Mouse (Mus musculus) midbrain, postnatal 0 days (tissue): ENCODE measurements around the gene Fam50b. TPM values are rescaled to one million over a fixed set of nuclear protein-coding genes. Genes with fewer than 3 reads are reported as not detected.

Experiments used
- ATAC-seq: fragments of 200-750 bp; cut with Nextera tagmentation; 2 replicates; pipeline ENCODE4 v1.8.0; 2017; ENCODE audit warnings: moderate number of reproducible peaks, mild to moderate bottlenecking, moderate TSS enrichment, moderate library complexity; ENCODE audit not compliant: low FRiP score
- DNase-seq: peaks from one replicate; pipeline ENCODE4 v3.0.0-alpha.2; 2015; ENCODE audit warnings: low spot score
- H3K27ac ChIP-seq: fragments of 300-500 bp; sonication (generic); 2 replicates; pipeline ENCODE4 v1.5.1; 2014; ENCODE audit warnings: low read depth, mild to moderate bottlenecking, low read length, mixed read lengths
- H3K27me3 ChIP-seq: fragments of 300-500 bp; sonication (generic); 2 replicates; pipeline ENCODE4 v1.6.1; 2014; ENCODE audit warnings: low read length, control low read depth, mixed read lengths; ENCODE audit not compliant: insufficient read depth
- H3K36me3 ChIP-seq: fragments of 300-500 bp; sonication (generic); 2 replicates; pipeline ENCODE4 v1.6.1; 2014; ENCODE audit warnings: low read length, control low read depth, mixed read lengths; ENCODE audit not compliant: insufficient read depth
- H3K4me1 ChIP-seq: fragments of 300-500 bp; sonication (generic); 2 replicates; pipeline ENCODE4 v1.6.1; 2014; ENCODE audit warnings: mild to moderate bottlenecking, control low read depth, antibody characterized with exemption, low read length, mixed read lengths; ENCODE audit not compliant: insufficient read depth
- H3K4me2 ChIP-seq: fragments of 300-500 bp; sonication (generic); 2 replicates; pipeline ENCODE4 v1.6.1; 2014; ENCODE audit warnings: low read depth, mild to moderate bottlenecking, low read length, mixed read lengths; ENCODE audit not compliant: poor library complexity, severe bottlenecking
- H3K4me3 ChIP-seq: fragments of 300-500 bp; sonication (generic); 2 replicates; pipeline ENCODE4 v1.5.1; 2014; ENCODE audit warnings: low read depth, mild to moderate bottlenecking, low read length, moderate library complexity
- H3K9ac ChIP-seq: fragments of 300-500 bp; sonication (generic); replicated peaks from 2 replicates; pipeline ENCODE4 v1.6.1; 2014; ENCODE audit warnings: mild to moderate bottlenecking, low read length, moderate library complexity, mixed read lengths; ENCODE audit not compliant: poor library complexity, severe bottlenecking
- H3K9me3 ChIP-seq: fragments of 300-500 bp; sonication (generic); 2 replicates; pipeline ENCODE4 v1.6.1; 2016; ENCODE audit warnings: low read length, control low read depth
- CTCF ChIP-seq: IDR thresholded peaks from 2 replicates; pipeline ENCODE4 v1.5.1; 2016; ENCODE audit warnings: antibody characterized with exemption, mild to moderate bottlenecking
- whole genome bisulfite sequencing: fragments of 180-500 bp; shearing (Covaris S2); extraction: QIAGEN DNeasy Blood & Tissue Kit; methylation state at CpG from one replicate; pipeline ENCODE4 v1.1.7; 2014; 5-methylcytosine and 5-hydroxymethylcytosine counted together
- polyA plus RNA-seq: library from polyadenylated mRNA; unstranded; fragments of >200 nt; fragmentation: Nextera tagmentation; extraction: Ambion mirVana; gene quantifications from 2 replicates; pipeline ENCODE4 v1.2.1, GENCODE M21; 2015
- total RNA-seq: library from RNA; depleted of rRNA; stranded (reverse); fragments of >200 nt; gene quantifications from 2 replicates; pipeline ENCODE4 v1.2.3, GENCODE M21; 2014

The Fam50b gene
- total and polyA plus RNA-seq, 2 experiments from 2014 or later, result 0.66 TPM; not detected in 1

- H3K4me3 ChIP-seq, result no peak overlapping the region
- H3K27me3 ChIP-seq, result no peaks in the 10 kb centered on the region
- TF ChIP-seq CTCF, result no peak
- WGBS, result 84% methylated on average over 3 of the region's 3 CpGs
- no peak overlapping the region for H3K4me2 ChIP-seq
- 0 out of 2 replicates have a peak, but pooled peaks cover 5% of the 10 kb centered on the region for H3K9me3 ChIP-seq
- ATAC-seq, result no peak
- H3K36me3 ChIP-seq, result no peaks in the 10 kb centered on the region
- no peak for DNase-seq
- no peak overlapping the region for H3K27ac ChIP-seq
- no peak overlapping the region for H3K9ac ChIP-seq
- H3K4me1 ChIP-seq, result no peaks in the 10 kb centered on the region
Observed at GRCm38 (mm10) chr13:34741813-34742568, 7.3 kb downstream of the Fam50b start.

GRCm38 (mm10) chr13:34746811-34747210, 12.2 kb downstream of the Fam50b start:
- Histone ChIP-seq H3K27me3 (no peaks in the 10 kb centered on the region), H3K4me2 (no peak overlapping the region), H3K4me3 (no peak overlapping the region), H3K36me3 (no peaks in the 10 kb centered on the region), H3K4me1 (no peaks in the 10 kb centered on the region), H3K27ac (no peak overlapping the region), H3K9ac (no peak overlapping the region), H3K9me3 (0 out of 2 replicates have a peak, but pooled peaks cover 5% of the 10 kb centered on the region)
- ATAC-seq (no peak), DNase-seq (no peak)
- 97% methylated on average over 34 of the region's 34 CpGs for WGBS
- no peak for TF ChIP-seq CTCF

GRCm38 (mm10) chr13:34748530-34748929, 13.9 kb downstream of the Fam50b start:
- Histone ChIP-seq H3K4me2 (no peak overlapping the region), H3K27me3 (no peaks in the 10 kb centered on the region), H3K27ac (no peak overlapping the region), H3K4me1 (no peaks in the 10 kb centered on the region), H3K9me3 (0 out of 2 replicates have a peak, but pooled peaks cover 5% of the 10 kb centered on the region), H3K4me3 (no peak overlapping the region), H3K36me3 (no peaks in the 10 kb centered on the region), H3K9ac (no peak overlapping the region)
- 57% methylated on average over 3 of the region's 3 CpGs for WGBS
- no peak for TF ChIP-seq CTCF
- ATAC-seq (no peak), DNase-seq (no peak)

- TF ChIP-seq CTCF, result no peak
- peaks cover 4% of the 10 kb centered on the region; the same call in 1 of the 2 replicates for H3K4me1 ChIP-seq
- WGBS, result 98% methylated on average over 9 of the region's 9 CpGs
- ATAC-seq (no peak), DNase-seq (no peak)
- no peak overlapping the region for H3K9ac ChIP-seq
- H3K36me3 ChIP-seq, result no peaks in the 10 kb centered on the region
- no peaks in the 10 kb centered on the region for H3K9me3 ChIP-seq
- H3K27ac ChIP-seq, result no peak overlapping the region
- no peaks in the 10 kb centered on the region for H3K27me3 ChIP-seq
- H3K4me2 ChIP-seq, result no peak overlapping the region
- H3K4me3 ChIP-seq, result no peak overlapping the region
Observed at GRCm38 (mm10) chr13:34759202-34759601, 24.6 kb downstream of the Fam50b start.

- no peak overlapping the region for H3K4me3 ChIP-seq
- H3K27me3 ChIP-seq, result no peaks in the 10 kb centered on the region
- no peak overlapping the region for H3K27ac ChIP-seq
- H3K9ac ChIP-seq, result no peak overlapping the region
- no peaks in the 10 kb centered on the region for H3K9me3 ChIP-seq
- no peaks in the 10 kb centered on the region for H3K36me3 ChIP-seq
- WGBS, result 8% methylated on average over 7 of the region's 7 CpGs
- H3K4me1 ChIP-seq, result peaks cover 4% of the 10 kb centered on the region; the same call in 1 of the 2 replicates
- no peak for TF ChIP-seq CTCF
- no peak overlapping the region for H3K4me2 ChIP-seq
- DNase-seq (no peak), ATAC-seq (no peak)
Observed at GRCm38 (mm10) chr13:34760518-34761287, 26.1 kb downstream of the Fam50b start.

GRCm38 (mm10) chr13:34762136-34762535, 27.5 kb downstream of the Fam50b start:
- no peak for TF ChIP-seq CTCF
- H3K27ac ChIP-seq, result no peak overlapping the region
- H3K27me3 ChIP-seq, result no peaks in the 10 kb centered on the region
- H3K4me1 ChIP-seq, result peaks cover 4% of the 10 kb centered on the region; the same call in 1 of the 2 replicates
- DNase-seq (no peak), ATAC-seq (no peak)
- WGBS, result 57% methylated on average over 5 of the region's 5 CpGs
- H3K36me3 ChIP-seq, result no peaks in the 10 kb centered on the region
- H3K4me2 ChIP-seq, result no peak overlapping the region
- no peaks in the 10 kb centered on the region for H3K9me3 ChIP-seq
- H3K9ac ChIP-seq, result no peak overlapping the region
- H3K4me3 ChIP-seq, result no peak overlapping the region
